Mouse (Mus musculus): ENCODE measurements around the gene Spint1. TPM values are rescaled to one million over a fixed set of nuclear protein-coding genes. Genes with fewer than 3 reads are reported as not detected.

Gene Spint1
- total and polyA plus RNA-seq, 3 experiments = 0.55 TPM; not detected in 2

DNA sequence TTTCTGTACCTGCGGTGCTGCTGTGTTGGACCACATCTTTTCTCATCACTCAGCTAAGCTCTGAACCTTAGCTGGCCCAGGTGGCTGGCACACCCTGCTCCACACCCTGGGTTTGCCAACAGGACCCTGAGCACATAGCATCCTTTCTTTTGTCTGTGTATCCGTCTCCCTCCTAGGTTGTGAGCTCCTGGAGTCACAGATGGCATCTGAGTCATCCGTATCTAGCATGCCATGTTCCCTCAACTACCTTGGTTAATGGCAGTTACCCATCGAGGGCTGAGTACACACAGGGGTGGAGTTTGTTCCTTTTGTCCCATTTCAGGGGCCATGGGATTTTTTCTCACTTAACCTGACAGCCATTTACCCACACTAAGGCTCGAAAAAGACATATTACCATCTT, 13.2 kb downstream of the Spint1 start:
- TF ChIP-seq CTCF (IDR thresholded peaks at IDR 0.05; ENCODE audit: low read depth, low read length) (no peak), GATA1 (IDR thresholded peaks at IDR 0.05; ENCODE audit: borderline replicate concordance, low read length) (no peak), TAL1 (conservative IDR thresholded peaks at IDR 0.05; ENCODE audit: low read depth, low read length) (no peak), GATA2 (IDR thresholded peaks at IDR 0.05; ENCODE audit: borderline replicate concordance, low read depth, low read length) (no peak), POLR2AphosphoS5 (IDR thresholded peaks at IDR 0.05; ENCODE audit: insufficient replicate concordance, low read depth, low read length) (no peak)
- Histone ChIP-seq H3K9me3 (replicated peaks) (no peaks in the 10 kb centered on the region), H3K36me3 (replicated peaks) (no peaks in the 10 kb centered on the region), H3K4me3 (ENCODE audit: low read depth, low read length) (no peak overlapping the region), H3K27me3 (ENCODE audit: insufficient read depth, low read length) (peaks cover 58% of the 10 kb centered on the region), H3K4me1 (ENCODE audit: insufficient read depth, low read depth, low read length) (peaks cover 8% of the 10 kb centered on the region)
- ATAC-seq (ENCODE audit: extremely low read depth, insufficient number of reproducible peaks, low FRiP score, poor library complexity, severe bottlenecking) (no peak), DNase-seq (ENCODE audit: low spot score) (no peak)

DNA sequence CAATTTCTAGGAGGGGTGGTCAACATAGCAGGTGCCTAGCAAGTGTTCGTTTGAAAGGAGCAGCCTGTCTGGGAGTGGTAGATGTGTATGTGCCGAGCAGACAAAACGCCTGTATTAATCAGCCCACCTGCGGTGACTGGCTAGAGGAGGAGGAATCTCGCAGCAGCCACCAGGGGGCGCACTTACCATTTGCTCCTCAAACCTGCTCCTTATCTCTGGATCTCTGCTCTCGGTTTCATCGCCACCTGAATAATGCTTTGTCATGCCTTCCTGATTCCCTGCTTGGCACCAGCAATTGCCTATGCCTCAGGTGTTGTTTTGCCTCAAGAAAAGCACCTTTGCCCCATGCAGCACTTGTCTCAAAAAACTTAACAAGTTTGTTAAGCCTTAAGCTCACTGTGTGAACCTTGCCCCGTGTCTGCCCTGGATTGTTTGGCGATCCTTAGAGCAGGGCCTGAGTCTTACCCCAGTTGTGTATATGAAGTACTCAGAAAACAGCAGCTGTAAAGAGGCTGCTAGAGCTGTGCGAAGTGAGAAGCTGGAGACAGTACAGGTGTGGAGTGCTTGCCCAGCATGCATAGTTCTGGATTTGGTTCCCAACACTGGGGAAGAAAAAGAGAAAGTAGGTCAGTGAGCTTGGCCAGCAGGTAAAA, 13.8 kb downstream of the Spint1 start:
- ATAC-seq (ENCODE audit: extremely low read depth, insufficient number of reproducible peaks, low FRiP score, poor library complexity, severe bottlenecking) = peak; percentile 34; the same call in 1 of the 2 replicates
- Histone ChIP-seq H3K9me3 (replicated peaks) (no peaks in the 10 kb centered on the region), H3K27me3 (ENCODE audit: insufficient read depth, low read length) (peaks cover 58% of the 10 kb centered on the region), H3K36me3 (replicated peaks) (no peaks in the 10 kb centered on the region), H3K4me1 (ENCODE audit: insufficient read depth, low read depth, low read length) (peaks cover 8% of the 10 kb centered on the region), H3K4me3 (ENCODE audit: low read depth, low read length) (no peak overlapping the region)
- peak; percentile 79 for DNase-seq (ENCODE audit: low spot score)
- TF ChIP-seq GATA1 (IDR thresholded peaks at IDR 0.05; ENCODE audit: borderline replicate concordance, low read length) (no peak), GATA2 (IDR thresholded peaks at IDR 0.05; ENCODE audit: borderline replicate concordance, low read depth, low read length) (peak; percentile 94; the same call in 1 of the 2 replicates), TAL1 (conservative IDR thresholded peaks at IDR 0.05; ENCODE audit: low read depth, low read length) (no peak), POLR2AphosphoS5 (IDR thresholded peaks at IDR 0.05; ENCODE audit: insufficient replicate concordance, low read depth, low read length) (no peak), CTCF (IDR thresholded peaks at IDR 0.05; ENCODE audit: low read depth, low read length) (peak; percentile 90)

DNA sequence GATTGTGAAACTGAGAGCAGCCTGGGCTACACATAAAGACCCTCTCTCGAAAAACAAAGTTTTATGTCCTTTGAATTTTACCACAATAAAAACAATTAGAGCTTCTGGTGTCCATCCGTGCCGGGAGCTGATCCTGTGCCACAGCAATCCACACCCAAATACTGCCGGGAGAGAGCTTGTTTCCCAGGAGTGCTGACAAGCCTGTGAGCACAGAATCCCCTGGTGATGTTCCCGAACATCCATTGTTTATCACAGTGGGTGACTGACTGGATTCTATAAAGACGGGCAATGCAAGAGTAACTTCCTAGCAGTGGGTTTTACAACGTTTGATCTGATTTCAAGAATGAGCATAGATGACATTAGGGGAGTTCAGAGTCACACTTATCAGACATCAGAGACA, 17.8 kb downstream of the Spint1 start:
- Histone ChIP-seq H3K4me1 (ENCODE audit: insufficient read depth, low read depth, low read length) (peaks cover 8% of the 10 kb centered on the region), H3K4me3 (ENCODE audit: low read depth, low read length) (no peak overlapping the region), H3K36me3 (replicated peaks) (no peaks in the 10 kb centered on the region), H3K27me3 (ENCODE audit: insufficient read depth, low read length) (peaks cover 36% of the 10 kb centered on the region), H3K9me3 (replicated peaks) (no peaks in the 10 kb centered on the region)
- ATAC-seq (ENCODE audit: extremely low read depth, insufficient number of reproducible peaks, low FRiP score, poor library complexity, severe bottlenecking) (no peak), DNase-seq (ENCODE audit: low spot score) (no peak)
- TF ChIP-seq POLR2AphosphoS5 (IDR thresholded peaks at IDR 0.05; ENCODE audit: insufficient replicate concordance, low read depth, low read length) (no peak), GATA1 (IDR thresholded peaks at IDR 0.05; ENCODE audit: borderline replicate concordance, low read length) (no peak), TAL1 (conservative IDR thresholded peaks at IDR 0.05; ENCODE audit: low read depth, low read length) (no peak), GATA2 (IDR thresholded peaks at IDR 0.05; ENCODE audit: borderline replicate concordance, low read depth, low read length) (no peak), CTCF (IDR thresholded peaks at IDR 0.05; ENCODE audit: low read depth, low read length) (no peak)

DNA sequence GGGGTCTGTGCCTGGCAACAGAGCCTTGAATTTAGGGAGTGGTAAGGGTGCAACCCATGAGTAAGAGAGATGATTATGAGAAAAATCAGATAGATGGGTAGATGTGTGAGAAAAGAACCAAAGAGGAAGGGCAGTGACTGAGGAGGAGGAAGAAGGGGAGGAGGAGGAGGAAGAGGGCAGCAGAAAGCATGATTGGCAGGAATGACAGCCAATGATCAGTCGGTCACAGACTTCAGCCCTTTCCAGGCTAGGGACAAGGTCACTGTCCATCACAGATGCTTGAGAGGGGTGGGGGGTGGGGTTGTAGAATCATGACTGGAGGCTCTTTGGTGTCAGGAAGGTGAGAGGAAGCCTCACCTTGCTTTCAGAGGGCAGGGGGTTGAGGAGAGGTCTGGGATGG, 23.4 kb downstream of the Spint1 start:
- H3K36me3 ChIP-seq (replicated peaks) = no peaks in the 10 kb centered on the region
- no peak overlapping the region for H3K4me3 ChIP-seq (ENCODE audit: low read depth, low read length)
- peaks cover 43% of the 10 kb centered on the region for H3K27me3 ChIP-seq (ENCODE audit: insufficient read depth, low read length)
- no peak for TF ChIP-seq CTCF (IDR thresholded peaks at IDR 0.05; ENCODE audit: low read depth, low read length)
- no peak for TF ChIP-seq GATA1 (IDR thresholded peaks at IDR 0.05; ENCODE audit: borderline replicate concordance, low read length)
- no peak for TF ChIP-seq POLR2AphosphoS5 (IDR thresholded peaks at IDR 0.05; ENCODE audit: insufficient replicate concordance, low read depth, low read length)
- TF ChIP-seq TAL1 (conservative IDR thresholded peaks at IDR 0.05; ENCODE audit: low read depth, low read length) = no peak
- no peak for TF ChIP-seq GATA2 (IDR thresholded peaks at IDR 0.05; ENCODE audit: borderline replicate concordance, low read depth, low read length)
- no peaks in the 10 kb centered on the region for H3K9me3 ChIP-seq (replicated peaks)
- ATAC-seq (ENCODE audit: extremely low read depth, insufficient number of reproducible peaks, low FRiP score, poor library complexity, severe bottlenecking) (no peak), DNase-seq (ENCODE audit: low spot score) (no peak)
- no peaks in the 10 kb centered on the region for H3K4me1 ChIP-seq (ENCODE audit: insufficient read depth, low read depth, low read length)

DNA sequence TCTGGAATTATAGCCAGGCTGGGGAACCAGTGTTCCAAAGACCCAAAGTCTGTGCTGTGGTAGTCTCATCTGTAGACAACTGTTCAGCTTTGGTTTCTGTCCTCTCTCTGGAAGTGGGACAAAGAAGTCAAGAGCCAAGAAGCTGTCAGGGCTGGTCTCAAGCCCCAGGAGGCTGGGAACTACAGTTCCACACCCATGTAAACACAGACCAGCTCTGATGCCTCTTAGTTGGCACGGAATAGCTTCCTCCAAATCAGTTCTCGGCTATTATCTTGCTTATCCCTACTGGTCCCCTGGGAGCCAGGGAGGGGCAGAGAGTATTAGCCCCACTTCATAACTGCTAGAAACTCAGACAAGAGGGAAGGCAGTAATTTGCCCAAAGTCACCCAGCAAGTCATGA, 24.2 kb downstream of the Spint1 start:
- H3K4me1 ChIP-seq (ENCODE audit: insufficient read depth, low read depth, low read length) = no peaks in the 10 kb centered on the region
- no peaks in the 10 kb centered on the region for H3K36me3 ChIP-seq (replicated peaks)
- DNase-seq (ENCODE audit: low spot score) (no peak), ATAC-seq (ENCODE audit: extremely low read depth, insufficient number of reproducible peaks, low FRiP score, poor library complexity, severe bottlenecking) (no peak)
- H3K27me3 ChIP-seq (ENCODE audit: insufficient read depth, low read length) = peaks cover 44% of the 10 kb centered on the region
- H3K4me3 ChIP-seq (ENCODE audit: low read depth, low read length) = no peak overlapping the region
- no peaks in the 10 kb centered on the region for H3K9me3 ChIP-seq (replicated peaks)
- TF ChIP-seq GATA2 (IDR thresholded peaks at IDR 0.05; ENCODE audit: borderline replicate concordance, low read depth, low read length) (no peak), CTCF (IDR thresholded peaks at IDR 0.05; ENCODE audit: low read depth, low read length) (no peak), GATA1 (IDR thresholded peaks at IDR 0.05; ENCODE audit: borderline replicate concordance, low read length) (no peak), POLR2AphosphoS5 (IDR thresholded peaks at IDR 0.05; ENCODE audit: insufficient replicate concordance, low read depth, low read length) (no peak), TAL1 (conservative IDR thresholded peaks at IDR 0.05; ENCODE audit: low read depth, low read length) (no peak)

DNA sequence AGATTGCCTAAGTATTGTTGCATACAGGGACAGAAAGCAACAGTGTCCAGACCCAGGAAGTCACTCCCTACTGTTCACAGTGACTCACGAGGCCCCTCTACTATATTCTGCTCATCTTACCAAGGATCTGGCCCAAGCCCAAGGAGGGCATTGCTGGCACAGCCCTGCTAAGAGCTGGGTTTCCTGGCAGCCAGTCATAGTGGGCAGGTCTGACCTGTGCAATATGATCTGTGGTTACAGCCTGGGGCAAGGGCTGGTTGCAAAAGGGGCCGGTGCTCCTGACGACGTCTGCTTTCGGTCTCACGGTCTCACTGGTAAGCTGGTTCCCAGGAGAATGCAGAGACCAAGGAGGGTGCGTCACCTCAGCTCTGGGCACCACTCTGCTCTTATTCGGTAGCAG, 25.8 kb downstream of the Spint1 start:
- no peak for DNase-seq (ENCODE audit: low spot score)
- no peaks in the 10 kb centered on the region for H3K9me3 ChIP-seq (replicated peaks)
- no peak for ATAC-seq (ENCODE audit: extremely low read depth, insufficient number of reproducible peaks, low FRiP score, poor library complexity, severe bottlenecking)
- H3K27me3 ChIP-seq (ENCODE audit: insufficient read depth, low read length) = peaks cover 41% of the 10 kb centered on the region
- no peak overlapping the region for H3K4me3 ChIP-seq (ENCODE audit: low read depth, low read length)
- no peaks in the 10 kb centered on the region for H3K36me3 ChIP-seq (replicated peaks)
- TF ChIP-seq TAL1 (conservative IDR thresholded peaks at IDR 0.05; ENCODE audit: low read depth, low read length) (no peak), GATA1 (IDR thresholded peaks at IDR 0.05; ENCODE audit: borderline replicate concordance, low read length) (no peak), GATA2 (IDR thresholded peaks at IDR 0.05; ENCODE audit: borderline replicate concordance, low read depth, low read length) (no peak), CTCF (IDR thresholded peaks at IDR 0.05; ENCODE audit: low read depth, low read length) (no peak), POLR2AphosphoS5 (IDR thresholded peaks at IDR 0.05; ENCODE audit: insufficient replicate concordance, low read depth, low read length) (no peak)
- no peaks in the 10 kb centered on the region for H3K4me1 ChIP-seq (ENCODE audit: insufficient read depth, low read depth, low read length)
